Mouse (Mus musculus) monocyte, adult 5-6 weeks (primary cell): ENCODE measurements around the gene Gdap1l1. TPM values are rescaled to one million over a fixed set of nuclear protein-coding genes. Genes with fewer than 3 reads are reported as not detected.
"Not testable (repeated sequence)": the region's sequence is repeated elsewhere in the genome, so short reads cannot be mapped to it uniquely, and the experiment has no call there.

Experiments used
- ATAC-seq: fragments of 153-309, 156-312 bp; replicated peaks from 2 replicates; pipeline ENCODE4 v1.8.0; 2017; ENCODE audit warnings: mild to moderate bottlenecking; ENCODE audit not compliant: low TSS enrichment, insufficient number of reproducible peaks, severe bottlenecking, poor library complexity, low FRiP score
- total RNA-seq: library from RNA; stranded (forward); fragments of 200-1000, 200-491, 200-594 nt; gene quantifications from 3 replicates; pipeline ENCODE4 v1.2.3, GENCODE M21; 2017

The Gdap1l1 gene
- total RNA-seq, 1 experiment from 2014 or later: not detected

GRCm38 (mm10) chr2:163458539-163459265, 20.4 kb downstream of the Gdap1l1 start:
- ATAC-seq: no peak

- ATAC-seq: no peak
Observed at GRCm38 (mm10) chr2:163459380-163459779, 21.1 kb downstream of the Gdap1l1 start.

- no peak for ATAC-seq
Observed at GRCm38 (mm10) chr2:163460622-163461021, 22.3 kb downstream of the Gdap1l1 start.

- not testable (repeated sequence) for ATAC-seq
Observed at GRCm38 (mm10) chr2:163461307-163461706, 23.0 kb downstream of the Gdap1l1 start.

GRCm38 (mm10) chr2:163462386-163462785, 24.1 kb downstream of the Gdap1l1 start:
- no peak for ATAC-seq

- no peak for ATAC-seq
Observed at GRCm38 (mm10) chr2:163462801-163463200, 24.5 kb downstream of the Gdap1l1 start.

- ATAC-seq: no peak
Observed at GRCm38 (mm10) chr2:163463251-163463769, 25.0 kb downstream of the Gdap1l1 start.

GRCm38 (mm10) chr2:163463998-163464397, 25.7 kb downstream of the Gdap1l1 start:
- no peak for ATAC-seq

- no peak for ATAC-seq
Observed at GRCm38 (mm10) chr2:163464562-163464961, 26.3 kb downstream of the Gdap1l1 start.

GRCm38 (mm10) chr2:163466771-163467170, 28.5 kb downstream of the Gdap1l1 start:
- no peak for ATAC-seq

GRCm38 (mm10) chr2:163467585-163467984, 29.3 kb downstream of the Gdap1l1 start:
- ATAC-seq: no peak

GRCm38 (mm10) chr2:163468866-163469265, 30.6 kb downstream of the Gdap1l1 start:
- ATAC-seq: no peak

GRCm38 (mm10) chr2:163469711-163470110, 31.4 kb downstream of the Gdap1l1 start:
- no peak for ATAC-seq

- ATAC-seq: no peak
Observed at GRCm38 (mm10) chr2:163471136-163471535, 32.9 kb downstream of the Gdap1l1 start.

- peak; percentile 16 for ATAC-seq
Observed at GRCm38 (mm10) chr2:163471710-163472465, 33.6 kb downstream of the Gdap1l1 start.

GRCm38 (mm10) chr2:163472466-163472851, 34.2 kb downstream of the Gdap1l1 start, which contains the start of gene Fitm2:
Fitm2 (minus strand) TSS chr2:163472629.
- peak; percentile 98 for ATAC-seq

- ATAC-seq: no peak
Observed at GRCm38 (mm10) chr2:163480191-163480825, 42.0 kb downstream of the Gdap1l1 start.

GRCm38 (mm10) chr2:163481539-163482029, 43.3 kb downstream of the Gdap1l1 start:
- no peak for ATAC-seq

- no peak for ATAC-seq
Observed at GRCm38 (mm10) chr2:163487360-163487759, 49.1 kb downstream of the Gdap1l1 start.
